Mouse (Mus musculus) thymus, adult 2 months (tissue): ENCODE measurements around the gene Hoxd4. TPM values are rescaled to one million over a fixed set of nuclear protein-coding genes. Genes with fewer than 3 reads are reported as not detected.

Experiments used
- DNase-seq: peaks from one replicate; pipeline ENCODE4 v3.0.0; 2021
- H3K27ac ChIP-seq: fragments of 200-500 bp; 2 replicates; pipeline ENCODE4 v1.5.1; 2012; ENCODE audit warnings: low read length, control low read depth; ENCODE audit not compliant: control insufficient read depth, insufficient read depth
- H3K27me3 ChIP-seq: fragments of 200-500 bp; 2 replicates; pipeline ENCODE4 v1.6.1; 2012; ENCODE audit warnings: mild to moderate bottlenecking, low read length, moderate library complexity, mixed read lengths; ENCODE audit not compliant: control insufficient read depth, insufficient read depth
- H3K36me3 ChIP-seq: fragments of 200-500 bp; 2 replicates; pipeline ENCODE4 v1.6.1; 2012; ENCODE audit warnings: mild to moderate bottlenecking, low read length, moderate library complexity; ENCODE audit not compliant: control insufficient read depth, insufficient read depth
- H3K4me1 ChIP-seq: fragments of 200-500 bp; replicated peaks from 2 replicates; pipeline ENCODE4 v1.6.1; 2012; ENCODE audit warnings: low read length; ENCODE audit not compliant: control insufficient read depth, insufficient read depth
- H3K4me3 ChIP-seq: fragments of 200-500 bp; 2 replicates; pipeline ENCODE4 v1.5.1; 2012; ENCODE audit warnings: mild to moderate bottlenecking, low read length, control low read depth, moderate library complexity; ENCODE audit not compliant: control insufficient read depth, insufficient read depth
- CTCF ChIP-seq: fragments of 200-500 bp; IDR thresholded peaks from 2 replicates; pipeline ENCODE4 v1.5.1; 2012; ENCODE audit warnings: mild to moderate bottlenecking, control low read depth, low read length, moderate library complexity, borderline replicate concordance; ENCODE audit not compliant: control insufficient read depth, poor library complexity, insufficient read depth; ENCODE audit errors: extremely low read depth
- POLR2A ChIP-seq: fragments of 200-500 bp; IDR thresholded peaks from 2 replicates; pipeline ENCODE4 v1.6.1; 2012; ENCODE audit warnings: mild to moderate bottlenecking, low read length, control low read depth, moderate library complexity; ENCODE audit not compliant: control insufficient read depth, poor library complexity, insufficient read depth; ENCODE audit errors: extremely low read depth
- WGBS: fragments of 180-500 bp; shearing (Covaris S2); methylation state at CpG from one replicate; pipeline ENCODE4 v1.1.7; 2018; 5-methylcytosine and 5-hydroxymethylcytosine counted together
- polyA plus RNA-seq: library from polyadenylated mRNA; depleted of rRNA; stranded (reverse); fragments of >200 nt; gene quantifications from 2 replicates; pipeline ENCODE4 v1.2.3, GENCODE M21; 2012

Gene Hoxd4
- polyA plus RNA-seq, 1 experiment = 2.3 TPM

GRCm38 (mm10) chr2:74739869-74740268 is 28.1 kb downstream of the Hoxd4 start:
- Histone ChIP-seq H3K4me1 (no peaks in the 10 kb centered on the region), H3K36me3 (no peaks in the 10 kb centered on the region), H3K4me3 (no peak overlapping the region), H3K27me3 (peaks cover 39% of the 10 kb centered on the region), H3K27ac (no peak overlapping the region)
- TF ChIP-seq CTCF (no peak), POLR2A (no peak)
- no peak for DNase-seq
- 19% methylated on average over 14 of the region's 14 CpGs for WGBS

DNA sequence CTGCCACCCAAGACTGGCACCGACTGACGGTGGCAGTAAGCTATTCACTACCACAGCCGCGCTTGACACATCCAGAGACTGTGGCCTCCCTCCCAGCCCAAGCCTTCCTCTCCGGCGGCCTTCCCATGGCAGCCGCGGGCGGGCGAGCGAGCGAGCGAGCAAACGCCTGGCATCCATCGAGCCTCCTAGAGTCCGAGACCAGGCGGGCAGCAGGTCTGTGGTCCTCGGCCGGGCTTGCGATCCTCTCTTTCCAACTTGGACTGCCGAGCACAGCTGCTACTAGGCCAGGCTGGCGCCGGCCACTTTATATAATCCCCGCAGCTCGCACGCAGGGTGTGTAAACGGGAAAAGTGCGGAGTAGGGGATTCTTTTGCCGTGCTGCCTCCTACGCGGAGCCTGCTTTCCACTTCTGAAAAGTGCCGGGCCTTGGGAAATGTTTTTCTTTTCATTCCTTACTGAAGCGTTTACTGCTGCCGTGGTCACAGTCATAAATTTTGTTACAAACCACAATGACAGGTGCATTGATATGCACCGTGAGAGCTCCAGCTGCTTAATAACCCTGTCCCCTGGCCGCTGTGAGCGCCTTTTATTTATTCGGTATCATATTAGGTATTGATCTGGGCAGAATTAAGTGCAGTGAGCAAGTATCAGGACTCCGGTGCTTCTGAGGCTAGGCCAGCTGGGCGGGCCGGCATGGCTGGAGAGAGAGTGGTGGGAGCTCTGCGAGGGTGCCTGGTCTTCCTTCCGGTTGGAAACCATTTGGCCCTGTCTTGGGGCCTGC is 28.8 kb downstream of the Hoxd4 start:
- H3K27ac ChIP-seq = no peak overlapping the region
- DNase-seq = no peak
- H3K27me3 ChIP-seq = peaks cover 37% of the 10 kb centered on the region
- H3K36me3 ChIP-seq = no peaks in the 10 kb centered on the region
- 9% methylated on average over 43 of the region's 43 CpGs for WGBS
- H3K4me1 ChIP-seq = no peaks in the 10 kb centered on the region
- TF ChIP-seq POLR2A (no peak), CTCF (no peak)
- H3K4me3 ChIP-seq = no peak overlapping the region

DNA sequence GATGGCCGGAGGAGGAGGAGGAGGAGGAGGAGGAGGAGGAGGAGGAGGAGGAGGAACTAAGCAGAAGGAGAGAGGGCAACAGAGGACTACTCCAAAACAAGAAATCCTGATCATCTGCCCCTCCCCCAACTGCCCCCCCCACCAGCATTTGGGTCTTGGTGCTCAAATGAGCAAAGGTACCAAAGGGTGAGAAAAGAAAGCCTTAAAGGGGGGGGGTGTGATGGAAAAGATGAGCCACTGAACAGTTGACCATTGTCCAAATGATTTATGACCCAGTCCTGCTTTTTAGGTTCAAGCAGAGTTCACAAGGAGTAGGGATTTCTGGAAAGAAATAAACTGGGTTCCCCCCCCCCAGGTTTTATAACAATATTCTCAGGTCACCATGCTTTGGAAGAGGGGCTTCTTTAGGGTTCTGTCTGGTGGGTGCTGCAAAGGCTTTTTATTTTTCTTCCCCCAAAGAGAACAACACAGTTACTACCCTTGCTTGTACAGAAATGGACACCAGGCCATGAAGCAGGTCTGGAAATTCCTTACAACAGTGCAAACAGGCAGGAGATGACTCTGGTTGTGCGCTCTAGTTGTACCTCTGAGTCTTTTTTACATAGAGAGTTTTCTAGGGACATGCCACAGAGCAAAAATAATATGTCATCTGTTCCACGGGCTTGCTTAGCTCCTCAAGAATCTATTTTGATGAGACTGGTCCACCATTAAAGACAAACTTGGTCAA is 29.7 kb downstream of the Hoxd4 start:
- TF ChIP-seq CTCF (no peak), POLR2A (no peak)
- no peaks in the 10 kb centered on the region for H3K4me1 ChIP-seq
- H3K27ac ChIP-seq = no peak overlapping the region
- H3K36me3 ChIP-seq = no peaks in the 10 kb centered on the region
- 77% methylated on average over 2 of the region's 3 CpGs for WGBS
- no peak overlapping the region for H3K4me3 ChIP-seq
- no peak for DNase-seq
- peaks cover 43% of the 10 kb centered on the region for H3K27me3 ChIP-seq

DNA sequence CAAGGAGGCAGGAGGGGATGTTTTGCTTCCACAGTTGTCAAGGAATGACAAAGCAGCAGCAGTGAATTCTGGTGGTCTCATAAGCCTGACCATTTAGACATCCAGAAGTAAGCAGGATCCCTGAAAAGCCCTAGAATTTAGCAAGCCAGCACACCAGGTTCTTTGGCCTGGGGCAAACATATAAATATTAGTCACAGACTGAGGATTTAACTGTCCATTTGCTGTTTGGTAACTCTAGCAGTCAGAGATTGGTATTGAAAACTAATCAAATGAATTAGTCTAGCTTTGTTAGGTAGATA is 30.2 kb downstream of the Hoxd4 start:
- DNase-seq = no peak
- no peak overlapping the region for H3K4me3 ChIP-seq
- no peak overlapping the region for H3K27ac ChIP-seq
- TF ChIP-seq POLR2A = no peak
- TF ChIP-seq CTCF = no peak
- no peaks in the 10 kb centered on the region for H3K36me3 ChIP-seq
- H3K4me1 ChIP-seq = no peaks in the 10 kb centered on the region
- peaks cover 45% of the 10 kb centered on the region for H3K27me3 ChIP-seq

DNA sequence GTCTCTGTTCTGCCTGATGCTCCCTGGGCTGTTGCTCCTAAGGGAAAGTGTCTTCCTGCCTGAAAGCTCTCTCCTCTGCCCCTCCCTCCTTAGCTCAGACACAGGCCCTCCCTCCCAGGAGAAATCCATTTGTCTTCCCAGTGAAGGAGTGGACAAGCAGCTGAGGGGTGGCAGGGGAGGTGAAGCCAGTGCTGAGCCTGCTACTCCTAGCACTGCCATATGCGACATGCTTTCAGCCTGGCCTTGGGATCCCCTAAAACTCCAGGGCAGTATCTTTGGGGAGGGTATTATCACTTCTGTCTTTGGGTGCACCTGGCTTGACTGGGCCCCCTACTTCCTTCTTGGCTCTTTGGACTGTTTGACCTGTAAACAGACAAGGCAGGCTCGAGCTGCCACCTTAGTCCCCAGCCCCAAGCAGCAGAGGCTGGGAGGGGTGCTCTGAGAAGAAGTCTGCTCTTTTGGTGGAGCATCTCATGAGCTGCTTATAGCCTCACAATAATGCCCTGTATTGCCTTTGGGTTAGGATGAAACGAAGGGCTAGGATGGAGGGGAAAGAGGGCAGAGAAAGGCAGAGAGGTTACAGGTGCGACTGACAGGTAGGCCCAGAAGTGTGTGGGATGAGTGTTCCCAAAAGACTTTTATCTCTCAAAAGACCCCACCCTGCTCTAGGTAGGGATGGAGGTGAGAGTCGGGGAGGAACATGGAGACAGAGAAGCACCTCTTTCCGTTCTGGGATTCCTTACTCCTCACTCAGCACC is 34.0 kb downstream of the Hoxd4 start:
- TF ChIP-seq POLR2A = no peak
- TF ChIP-seq CTCF = no peak
- Histone ChIP-seq H3K27ac (no peak overlapping the region), H3K27me3 (peaks cover 20% of the 10 kb centered on the region), H3K4me3 (no peak overlapping the region), H3K4me1 (no peaks in the 10 kb centered on the region; the same call in 1 of the 2 replicates), H3K36me3 (no peaks in the 10 kb centered on the region)
- DNase-seq = no peak
- 32% methylated on average over 6 of the region's 6 CpGs for WGBS

GRCm38 (mm10) chr2:74746298-74746921 is 34.7 kb downstream of the Hoxd4 start:
- H3K27me3 ChIP-seq = peaks cover 16% of the 10 kb centered on the region; the same call in 1 of the 2 replicates
- TF ChIP-seq POLR2A (no peak), CTCF (no peak)
- H3K4me1 ChIP-seq = no peaks in the 10 kb centered on the region; the same call in 1 of the 2 replicates
- H3K36me3 ChIP-seq = no peaks in the 10 kb centered on the region
- WGBS = 11% methylated on average over 58 of the region's 58 CpGs
- H3K27ac ChIP-seq = no peak overlapping the region
- no peak overlapping the region for H3K4me3 ChIP-seq
- DNase-seq = no peak
